ENCODE assay signal across 10 mouse cellular contexts in genomic region chr11:115080886-115081285, GRCm38 (mm10). TPM values are rescaled to one million over a fixed set of nuclear protein-coding genes. Genes with fewer than 3 reads are reported as not detected.
DNase-seq lines count a peak whose midpoint lies in the region; ATAC-seq and TF ChIP-seq lines count a peak whose summit lies in the region.
"Had no signal": no experiment of that assay in that cellular context is flagged by ENCODE, and none has a peak within 500 bp of the region (broad histone marks: within the 10 kb centered on the region; RNA-seq: fewer than 3 reads in every experiment).

No protein-coding gene starts in this region.

- TF ChIP-seq CTCF in C2C12 (IDR thresholded peaks at IDR 0.05; ENCODE audit: control insufficient read depth, insufficient read depth, insufficient read length), result peak; percentile 13
- peak; percentile 92 for TF ChIP-seq CTCF in layer of hippocampus, adult 2 months (conservative IDR thresholded peaks at IDR 0.05)

- no peaks in the 10 kb centered on the region for H3K79me2 ChIP-seq in C2C12 (ENCODE audit: control insufficient read depth, insufficient read depth)

- H3K4me3 ChIP-seq in C2C12 (ENCODE audit: insufficient read depth, poor library complexity, severe bottlenecking), result no peak overlapping the region
- H3K4me3 ChIP-seq in embryonic facial prominence, embryonic 14.5 days (ENCODE audit: low read depth, low read length), result no peak overlapping the region
- no peak overlapping the region for H3K4me3 ChIP-seq in layer of hippocampus, adult 2 months
- H3K4me3 ChIP-seq: embryonic facial prominence, embryonic 12.5 days; midbrain, embryonic 12.5 days had no signal

- H3K27me3 ChIP-seq in C2C12 (ENCODE audit: control insufficient read depth, insufficient read depth, insufficient read length), result no peaks in the 10 kb centered on the region
- peaks cover 15% of the 10 kb centered on the region for H3K27me3 ChIP-seq in embryonic facial prominence, embryonic 14.5 days (replicated peaks; ENCODE audit: control insufficient read depth, insufficient read depth, low read length)

- ATAC-seq in embryonic facial prominence, embryonic 14.5 days (ENCODE audit: low read depth), result no peak
- ATAC-seq in megakaryocyte, adult 5-6 weeks (ENCODE audit: poor library complexity, severe bottlenecking), result peak; percentile 86

- H3K4me1 ChIP-seq in embryonic facial prominence, embryonic 14.5 days (ENCODE audit: control insufficient read depth, insufficient read depth, low read length), result no peaks in the 10 kb centered on the region
- H3K4me1 ChIP-seq: embryonic facial prominence, embryonic 12.5 days had no signal

- no peaks in the 10 kb centered on the region for H3K36me3 ChIP-seq in C2C12 (ENCODE audit: control insufficient read depth, insufficient read depth)
- no peaks in the 10 kb centered on the region for H3K36me3 ChIP-seq in embryonic facial prominence, embryonic 14.5 days (ENCODE audit: control insufficient read depth, insufficient read depth, low read length)
- H3K36me3 ChIP-seq: embryonic facial prominence, embryonic 12.5 days; midbrain, embryonic 12.5 days had no signal

- H3ac ChIP-seq in C2C12 (ENCODE audit: control insufficient read depth, insufficient read length, low read depth), result no peak overlapping the region

- no peak overlapping the region for H3K9ac ChIP-seq in embryonic facial prominence, embryonic 14.5 days (ENCODE audit: low read depth, low read length)
- H3K9ac ChIP-seq: embryonic facial prominence, embryonic 12.5 days; midbrain, embryonic 12.5 days had no signal

- no peaks in the 10 kb centered on the region for H3K9me3 ChIP-seq in embryonic facial prominence, embryonic 14.5 days (ENCODE audit: control insufficient read depth, low read length)
- H3K9me3 ChIP-seq: embryonic facial prominence, embryonic 12.5 days; midbrain, embryonic 12.5 days had no signal

- H3K4me2 ChIP-seq in embryonic facial prominence, embryonic 14.5 days (ENCODE audit: low read depth, low read length), result no peak overlapping the region
- H3K4me2 ChIP-seq: embryonic facial prominence, embryonic 12.5 days; midbrain, embryonic 12.5 days had no signal

- WGBS in embryonic facial prominence, embryonic 14.5 days, result 32% methylated on average over 13 of the region's 13 CpGs

- no peak overlapping the region for H3K27ac ChIP-seq in embryonic facial prominence, embryonic 14.5 days (replicated peaks; ENCODE audit: low read depth, low read length)
- no peak overlapping the region for H3K27ac ChIP-seq in layer of hippocampus, adult 2 months
- H3K27ac ChIP-seq: embryonic facial prominence, embryonic 12.5 days; midbrain, embryonic 12.5 days had no signal

- H3K79me3 ChIP-seq in C2C12 (ENCODE audit: low read depth), result no peaks in the 10 kb centered on the region

- peak; percentile 40 to 64 for DNase-seq in heart, adult 18-20 months
- no peak for DNase-seq in heart, adult 11 months
- peak; percentile 60 for DNase-seq in adrenal gland, postnatal 14 days
- peak; percentile 70 for DNase-seq in embryonic facial prominence, embryonic 14.5 days (ENCODE audit: low spot score)
- peak; percentile 26 to 58 for DNase-seq in layer of hippocampus, adult 2 months (ENCODE audit: low spot score in 2 of 2)
- DNase-seq in spleen, postnatal 4 days (ENCODE audit: low spot score in 2 of 2), result peak; percentile 25 to 65

TF ChIP-seq in C2C12, 6 proteins besides CTCF, POLR2A, EP300 and RAD21:
- TF ChIP-seq MAX (IDR thresholded peaks at IDR 0.05) (no peak), USF1 (IDR thresholded peaks at IDR 0.05; ENCODE audit: low read depth) (no peak), CEBPB (IDR thresholded peaks at IDR 0.05; ENCODE audit: low read depth) (no peak), FOSL1 (IDR thresholded peaks at IDR 0.05; ENCODE audit: insufficient read depth, low read length, poor library complexity, severe bottlenecking) (no peak), MYOG (IDR thresholded peaks at IDR 0.05; ENCODE audit: control insufficient read depth, extremely low read depth, insufficient read length) (no peak), MYOD1 (IDR thresholded peaks at IDR 0.05; ENCODE audit: control insufficient read depth, insufficient read length, low read depth) (no peak)

RNA-seq across cellular contexts. Expression of gene Rab37, which starts 10.3 kb away (rescaled TPM):
- total RNA-seq in heart, adult 18-20 months (2021), result 1 to 10 TPM in 1 of 2 experiments, under 1 TPM in 1; 0.50 to 1.2 TPM
- polyA plus RNA-seq in C2C12 (2012; fragmentation: generic; extraction: Trizol), result 0.07 TPM
- 1.9 and 3.3 TPM in 2 replicates for total RNA-seq in adrenal gland, postnatal 14 days (2021)
- polyA plus RNA-seq in embryonic facial prominence, embryonic 14.5 days (2014; fragmentation: Nextera tagmentation; extraction: Ambion mirVana), result 1.6 and 2.9 TPM in 2 replicates
- total RNA-seq in layer of hippocampus, adult 2 months (2021), result 1 to 10 TPM; 3.3 to 3.4 TPM
- 4.8 and 6.2 TPM in 2 replicates for total RNA-seq in megakaryocyte, adult 5-6 weeks (2015)
- 8.9 and 15.0 TPM in 2 replicates for total RNA-seq in megakaryocyte, adult 5-6 weeks (2017)

RNA-seq across cellular contexts. Expression of gene Cd300e, which starts 18.9 kb away (rescaled TPM):
- under 1 TPM; 0.25 to 0.39 TPM for total RNA-seq in heart, adult 18-20 months (2021)
- not detected for polyA plus RNA-seq in C2C12 (2012; fragmentation: generic; extraction: Trizol)
- total RNA-seq in adrenal gland, postnatal 14 days (2021), result 0.30 and 0.63 TPM in 2 replicates
- 0.10 TPM in 1 of 2 replicates, not detected in the other for polyA plus RNA-seq in embryonic facial prominence, embryonic 14.5 days (2014; fragmentation: Nextera tagmentation; extraction: Ambion mirVana)
- total RNA-seq in layer of hippocampus, adult 2 months (2021), result under 1 TPM in 1 of 2 experiments, not detected in 1; 0.18 TPM
- 1.7 and 2.6 TPM in 2 replicates for total RNA-seq in megakaryocyte, adult 5-6 weeks (2015)
- total RNA-seq in megakaryocyte, adult 5-6 weeks (2017), result 0.61 and 1.7 TPM in 2 replicates
- polyA plus RNA-seq: midbrain, embryonic 12.5 days had no signal

RNA-seq across cellular contexts. Expression of gene Cd300ld3, which starts 32.7 kb away (rescaled TPM):
- 10 to 100 TPM; 11.4 TPM for total RNA-seq in heart, adult 18-20 months (2021)
- polyA plus RNA-seq in C2C12 (2012; fragmentation: generic; extraction: Trizol), result not detected
- total RNA-seq in adrenal gland, postnatal 14 days (2021), result 3.3 TPM in 1 of 2 replicates, not detected in the other
- not detected in 2 replicates for polyA plus RNA-seq in embryonic facial prominence, embryonic 14.5 days (2014; fragmentation: Nextera tagmentation; extraction: Ambion mirVana)
- total RNA-seq in layer of hippocampus, adult 2 months (2021), result under 1 TPM in 1 of 2 experiments, not detected in 1; 0.87 TPM
- total RNA-seq in megakaryocyte, adult 5-6 weeks (2015), result 23.8 and 26.2 TPM in 2 replicates
- total RNA-seq in megakaryocyte, adult 5-6 weeks (2017), result 6.7 and 7.6 TPM in 2 replicates
- polyA plus RNA-seq: embryonic facial prominence, embryonic 12.5 days; midbrain, embryonic 12.5 days had no signal

RNA-seq across cellular contexts. Expression of gene Cd300ld5, which starts 43.3 kb away (rescaled TPM):
- total RNA-seq in heart, adult 18-20 months (2021), result 1 to 10 TPM; 4.8 to 5.6 TPM
- 0.16 TPM for polyA plus RNA-seq in C2C12 (2012; fragmentation: generic; extraction: Trizol)
- total RNA-seq in adrenal gland, postnatal 14 days (2021), result 4.0 and 5.3 TPM in 2 replicates
- polyA plus RNA-seq in embryonic facial prominence, embryonic 14.5 days (2014; fragmentation: Nextera tagmentation; extraction: Ambion mirVana), result not detected in 2 replicates
- total RNA-seq in layer of hippocampus, adult 2 months (2021), result 1 to 10 TPM in 1 of 2 experiments, under 1 TPM in 1; 0.87 to 1.0 TPM
- 1.1 TPM in 1 of 2 replicates, not detected in the other for total RNA-seq in megakaryocyte, adult 5-6 weeks (2015)
- total RNA-seq in megakaryocyte, adult 5-6 weeks (2017), result not detected in 2 replicates
- polyA plus RNA-seq: embryonic facial prominence, embryonic 12.5 days; midbrain, embryonic 12.5 days had no signal

RNA-seq across cellular contexts. Expression of gene Cd300lf, which starts 52.9 kb away (rescaled TPM):
- total RNA-seq in heart, adult 18-20 months (2021), result under 1 TPM in 1 of 2 experiments, not detected in 1; 0.36 TPM
- not detected for polyA plus RNA-seq in C2C12 (2012; fragmentation: generic; extraction: Trizol)
- total RNA-seq in adrenal gland, postnatal 14 days (2021), result 0.52 and 1.4 TPM in 2 replicates
- 0.14 and 0.56 TPM in 2 replicates for polyA plus RNA-seq in embryonic facial prominence, embryonic 14.5 days (2014; fragmentation: Nextera tagmentation; extraction: Ambion mirVana)
- under 1 TPM; 0.38 to 0.49 TPM for total RNA-seq in layer of hippocampus, adult 2 months (2021)
- 22.9 and 25.7 TPM in 2 replicates for total RNA-seq in megakaryocyte, adult 5-6 weeks (2015)
- total RNA-seq in megakaryocyte, adult 5-6 weeks (2017), result 28.1 and 46.6 TPM in 2 replicates
